Mouse (Mus musculus) neutrophil, adult 5-6 weeks (primary cell): ENCODE data around the gene Gch1. TPM values are rescaled to one million over a fixed set of nuclear protein-coding genes. Genes with fewer than 3 reads are reported as not detected.

Source experiments
- ATAC-seq: fragments of 151-379, 151-347 bp; 2 replicates; pipeline ENCODE4 v1.8.0; 2017; ENCODE audit warnings: mild to moderate bottlenecking, moderate TSS enrichment; ENCODE audit not compliant: insufficient number of reproducible peaks, poor library complexity, low FRiP score, severe bottlenecking; ENCODE audit errors: extremely low read depth
- total RNA-seq: library from RNA; stranded (forward); fragments of 200-1000 nt; gene quantifications from 2 replicates; pipeline ENCODE4 v1.2.3, GENCODE M21; 2017

The Gch1 gene
- total RNA-seq, 1 experiment from 2014 or later, result 12.8 TPM

DNA sequence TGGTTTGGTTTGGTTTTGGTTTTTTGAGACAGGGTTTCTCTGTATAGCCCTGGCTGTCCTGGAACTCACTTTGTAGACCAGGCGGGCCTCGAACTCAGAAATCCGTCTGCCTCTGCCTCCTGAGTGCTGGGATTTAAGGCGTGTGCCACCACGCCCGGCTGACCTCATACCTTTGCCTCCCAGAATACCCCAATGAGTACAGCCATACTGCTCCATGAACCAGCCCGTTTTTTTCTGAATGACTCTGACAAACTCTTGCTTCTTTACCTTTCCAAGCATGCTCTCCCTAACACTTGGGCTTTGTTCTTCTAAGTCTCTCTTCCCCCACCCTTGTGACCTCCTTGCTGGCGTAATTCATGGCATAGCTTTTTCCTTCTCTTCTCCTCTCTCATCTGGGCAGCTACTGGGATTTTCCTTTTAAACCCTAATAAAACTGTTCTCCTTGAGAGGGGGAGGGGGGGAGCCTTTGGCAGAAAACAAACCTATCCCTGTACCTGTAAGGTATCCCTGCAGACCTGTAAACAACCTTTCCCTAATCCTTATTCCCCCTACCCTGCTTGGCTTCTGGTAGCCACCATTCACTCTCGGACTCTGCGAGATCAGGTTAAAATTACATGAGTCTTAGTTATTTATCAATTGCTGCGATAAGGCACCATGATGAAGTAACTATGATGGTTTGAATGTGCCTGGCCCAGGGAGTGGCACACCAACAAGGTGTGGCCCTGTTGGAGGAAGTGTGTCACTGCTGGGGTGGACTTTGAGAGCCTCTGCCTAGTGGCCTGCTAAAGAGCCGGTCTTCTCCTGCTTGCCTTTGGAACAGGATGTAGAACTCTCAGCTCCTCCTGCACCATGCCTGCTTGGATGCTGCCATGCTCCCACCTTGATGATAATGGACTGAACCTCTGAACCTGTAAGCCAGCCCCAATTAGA, 19.6 kb upstream of the Gch1 start:
- ATAC-seq, result no peak

DNA sequence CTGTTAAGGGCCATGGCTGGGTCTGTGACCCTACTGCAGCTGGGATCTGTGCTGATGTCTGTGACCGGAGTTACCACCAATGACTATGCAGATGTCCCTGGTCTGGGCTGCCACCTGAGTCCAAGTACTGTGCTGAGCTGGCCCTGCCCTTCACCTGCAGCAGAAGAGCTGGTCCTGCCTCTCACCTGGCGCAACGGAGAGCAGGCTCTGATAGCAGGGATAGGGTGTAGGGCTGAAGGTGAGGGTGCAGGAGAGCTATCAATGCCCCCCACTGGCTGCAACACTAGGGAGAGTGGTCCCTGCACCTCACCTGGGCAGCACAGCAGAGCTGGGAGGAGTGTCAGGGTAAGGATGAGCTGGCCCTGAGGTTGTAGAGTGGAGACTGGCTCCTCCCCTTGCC, 17.4 kb upstream of the Gch1 start:
- 0 out of 2 replicates have a peak, but pooled peaks have one; percentile 6 for ATAC-seq

DNA sequence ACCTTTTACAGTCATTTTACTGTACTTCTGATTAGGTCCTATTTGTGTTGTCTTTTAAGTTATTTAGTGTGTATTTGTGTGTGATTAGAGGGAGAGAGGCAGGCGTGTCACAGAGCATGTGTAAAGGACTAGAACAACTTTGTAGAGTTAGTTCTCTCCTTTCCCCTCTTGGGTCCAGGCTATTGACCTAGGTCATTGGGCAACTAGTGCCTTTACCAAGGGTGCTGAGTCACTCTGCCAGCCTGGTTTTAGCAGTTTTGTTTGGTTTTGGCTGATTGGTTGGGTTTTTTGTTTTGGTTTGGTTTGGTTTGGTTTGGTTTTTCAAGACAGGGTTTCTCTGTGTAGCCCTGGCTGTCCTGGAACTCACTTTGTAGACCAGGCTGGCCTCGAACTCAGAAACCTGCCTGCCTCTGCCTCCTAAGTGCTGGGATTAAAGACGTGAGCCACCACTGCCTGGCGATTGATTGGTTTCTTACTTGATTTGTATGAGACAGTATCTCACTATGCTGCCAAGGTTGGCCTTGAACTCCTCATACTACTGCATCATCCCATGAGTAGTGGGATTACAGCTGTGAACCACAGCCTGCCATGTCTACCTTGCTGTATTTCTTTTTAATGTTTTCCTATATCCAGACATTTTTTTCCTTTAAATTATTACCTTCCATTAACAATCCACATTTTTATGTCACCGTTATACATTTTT, 16.2 kb upstream of the Gch1 start:
- no peak for ATAC-seq

DNA sequence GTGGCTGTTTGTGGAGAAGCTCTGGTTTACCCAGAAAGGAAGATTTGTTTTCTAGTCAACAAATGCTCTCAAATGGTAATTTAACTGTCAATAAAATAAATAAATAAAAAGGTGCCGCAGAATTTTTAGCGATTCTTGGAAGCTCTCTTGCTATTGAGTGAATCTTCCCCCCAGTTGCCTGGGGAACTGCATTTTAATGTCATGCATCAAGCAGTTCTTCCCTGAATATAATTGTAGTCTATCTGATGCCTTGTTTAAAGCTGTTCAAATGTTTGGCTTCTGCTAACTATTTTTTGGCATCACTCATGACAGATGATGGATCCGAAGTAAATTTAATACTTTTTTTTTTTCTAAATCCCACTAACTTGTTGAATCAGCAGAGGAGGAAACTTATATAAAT, 8.1 kb upstream of the Gch1 start:
- no peak for ATAC-seq

DNA sequence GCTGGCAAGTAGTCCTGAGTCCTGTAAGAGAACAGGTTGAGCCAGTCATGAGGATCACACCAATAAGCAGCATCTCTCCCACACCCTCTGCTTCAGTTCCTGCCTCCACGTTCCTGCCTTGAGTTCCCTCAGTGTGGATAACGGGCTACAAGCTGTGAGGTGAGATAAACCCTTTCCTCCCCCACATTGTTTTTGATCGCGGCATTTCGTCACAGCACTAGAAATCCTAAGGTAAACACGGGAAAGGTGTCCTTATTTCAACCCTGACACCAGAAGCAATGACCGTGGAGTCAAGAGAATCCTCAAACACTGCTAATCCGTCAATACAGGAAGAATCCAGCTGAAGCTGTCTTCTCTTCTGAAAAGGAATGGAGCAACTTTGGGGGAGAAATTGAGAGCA, 7.5 kb upstream of the Gch1 start:
- ATAC-seq, result no peak

DNA sequence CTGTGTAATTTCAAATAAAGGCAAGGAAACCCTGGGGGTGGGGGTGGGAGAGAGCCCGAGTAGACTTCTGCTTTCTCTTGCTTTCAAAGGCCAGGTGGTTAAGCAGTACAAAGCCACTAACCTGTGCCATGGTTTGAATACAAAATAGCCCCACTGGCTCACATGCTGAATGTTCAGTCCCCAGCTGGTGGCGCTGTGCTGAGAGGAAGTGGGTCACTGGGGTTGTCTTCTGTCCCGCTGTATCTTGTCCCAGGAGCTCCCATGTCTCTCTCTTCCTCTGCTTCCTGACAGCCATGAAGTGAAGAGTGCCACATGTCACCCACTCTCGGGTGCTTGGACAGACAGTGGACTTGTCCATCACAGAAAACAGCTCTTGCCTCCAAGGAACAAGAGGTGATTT, 4.9 kb upstream of the Gch1 start:
- peak; percentile 44; the same call in 1 of the 2 replicates for ATAC-seq

DNA sequence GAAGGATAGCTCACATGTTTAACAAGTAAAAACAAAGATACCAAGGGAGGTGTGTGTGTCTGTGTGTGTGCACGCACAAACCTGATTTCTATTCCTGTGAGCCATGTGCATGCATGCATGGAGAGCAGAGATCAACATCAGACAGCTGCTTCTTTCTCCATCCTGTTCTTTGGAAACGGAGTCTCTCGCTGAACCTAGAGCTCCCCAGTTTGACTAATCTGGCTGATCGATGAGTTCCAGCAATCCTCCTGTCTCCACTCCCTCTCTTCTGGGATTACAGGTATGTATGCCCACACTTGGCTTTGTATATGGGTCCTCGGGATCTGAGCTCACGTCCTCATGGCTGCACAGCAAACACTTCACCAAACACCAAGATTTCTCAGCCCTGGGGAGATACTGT, 4.3 kb upstream of the Gch1 start:
- no peak for ATAC-seq

DNA sequence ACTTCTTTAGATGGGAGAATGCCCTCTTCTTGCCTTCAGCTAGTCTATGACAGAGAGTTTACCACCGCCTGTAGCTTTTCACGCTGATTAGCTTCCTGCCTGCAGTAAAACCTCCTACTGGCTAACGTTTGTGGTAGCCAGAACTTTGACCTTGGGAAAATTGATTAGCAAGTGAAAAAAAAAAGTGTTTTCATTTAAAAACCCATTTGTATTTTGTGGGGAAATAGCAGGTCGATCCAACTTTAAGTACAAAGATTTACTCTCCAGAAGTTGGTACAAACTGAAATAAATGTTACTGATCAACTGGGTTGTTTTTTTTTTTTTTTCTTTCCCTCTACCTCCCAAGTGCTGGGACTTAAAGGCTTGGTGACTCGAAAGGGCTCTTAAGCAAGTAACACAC, 2.6 kb upstream of the Gch1 start:
- no peak for ATAC-seq

DNA sequence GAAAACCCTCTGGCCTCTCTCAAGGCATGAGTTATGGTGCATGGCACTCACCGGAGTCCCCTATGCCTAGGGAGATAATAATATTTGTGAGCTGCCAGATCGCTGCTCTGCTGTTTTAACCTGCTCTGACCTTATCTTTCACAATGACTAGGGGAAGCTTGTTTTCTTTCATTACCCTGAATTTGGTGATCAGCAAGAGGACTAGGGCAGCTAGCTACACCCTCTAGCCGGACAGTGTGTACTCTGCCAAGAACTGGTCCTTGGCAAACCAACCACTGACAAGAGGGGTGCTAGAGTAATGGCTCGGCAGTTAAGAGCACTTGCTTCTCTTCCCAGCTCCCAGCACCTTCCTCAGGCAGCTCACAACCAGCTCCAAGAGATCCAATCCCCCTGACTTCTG, 1.4 kb upstream of the Gch1 start:
- ATAC-seq, result no peak

DNA sequence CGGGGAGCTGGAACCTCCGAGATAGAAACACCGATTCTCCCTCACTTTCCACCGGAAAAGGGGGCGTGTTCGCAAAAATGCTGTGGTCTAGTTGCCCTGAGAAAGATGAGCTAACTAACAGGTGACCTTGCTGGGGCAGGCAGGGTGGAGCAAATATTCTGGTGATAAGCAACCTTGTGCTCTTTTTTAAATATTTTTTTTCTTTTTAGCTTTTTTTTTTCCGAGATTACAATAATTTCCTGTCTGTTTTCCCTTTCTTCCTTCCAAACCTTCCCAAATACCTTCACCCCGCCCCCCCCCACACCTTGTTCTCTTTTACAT, 382 bp upstream of the Gch1 start:
- ATAC-seq, result peak; percentile 36

DNA sequence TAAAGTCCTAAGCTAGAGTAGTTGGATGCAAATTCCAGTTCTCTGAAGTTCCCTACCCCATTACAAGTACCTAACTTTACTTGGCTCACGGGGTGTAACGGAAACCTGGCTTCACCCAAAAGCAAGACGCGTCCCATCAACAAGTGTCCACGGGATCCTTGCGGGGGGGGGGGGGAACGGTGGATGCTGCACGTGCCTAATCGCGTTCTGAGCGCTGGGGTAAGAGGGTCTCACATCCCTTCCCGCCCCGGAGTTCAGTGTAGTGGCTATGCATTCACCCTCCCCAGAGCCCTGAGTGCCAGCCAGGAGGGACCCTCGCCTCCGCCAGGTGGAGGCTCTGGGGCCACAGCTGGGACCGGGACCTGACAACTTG, 752 bp downstream of the Gch1 start:
- no peak for ATAC-seq

DNA sequence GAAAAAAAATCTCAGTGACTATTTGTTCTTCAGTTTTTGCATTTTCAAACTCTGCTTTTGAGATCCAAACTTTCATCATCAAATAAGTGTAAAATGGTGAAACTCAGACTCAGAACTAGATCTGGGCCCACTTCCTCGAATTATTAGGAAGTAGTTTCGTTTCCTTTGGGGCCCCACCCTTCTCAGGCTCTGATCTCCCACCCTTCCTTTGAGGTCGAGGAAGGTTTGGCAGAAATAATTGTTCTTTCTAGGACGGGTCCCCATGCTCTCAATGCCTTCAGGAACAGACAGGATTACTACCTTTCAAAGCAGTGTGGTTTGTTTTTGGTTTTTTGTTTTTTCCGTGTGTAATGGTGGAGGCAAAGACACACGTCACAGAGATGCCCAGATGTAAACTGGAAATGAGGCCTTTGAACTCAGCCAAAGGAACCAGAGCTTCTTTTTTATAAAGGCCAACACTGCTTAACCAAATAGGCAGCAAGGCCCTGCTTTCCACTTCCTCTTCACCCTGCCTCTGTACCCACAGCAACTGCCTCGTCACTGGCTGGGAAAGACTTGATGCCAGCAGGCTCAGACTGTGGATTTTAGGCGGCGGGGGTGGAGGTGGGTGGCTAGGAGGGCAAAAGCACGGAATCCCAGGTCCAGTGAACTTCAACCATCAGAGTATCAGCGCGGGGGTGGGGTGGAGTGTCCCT, 1.4 kb downstream of the Gch1 start:
- peak; percentile 67 for ATAC-seq

DNA sequence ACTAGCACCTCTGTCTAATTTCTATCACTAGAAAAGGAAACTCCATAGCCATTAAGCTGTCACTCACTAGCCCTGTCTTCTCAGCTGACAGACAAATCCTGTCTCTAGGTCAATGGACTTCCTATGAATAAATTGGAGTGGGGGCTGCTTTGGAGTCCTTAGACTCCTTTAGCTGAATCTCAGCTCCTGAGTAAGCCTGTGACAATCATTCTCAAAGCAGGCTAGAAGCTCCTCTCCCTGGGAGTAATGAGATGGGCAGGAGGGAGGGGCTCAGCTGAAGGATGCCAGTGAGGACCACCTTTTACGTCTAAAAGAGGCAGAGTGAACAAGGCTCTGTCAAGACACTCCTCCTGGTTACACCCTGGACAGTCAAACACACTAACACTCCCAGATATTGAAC, 2.0 kb downstream of the Gch1 start:
- no peak for ATAC-seq

DNA sequence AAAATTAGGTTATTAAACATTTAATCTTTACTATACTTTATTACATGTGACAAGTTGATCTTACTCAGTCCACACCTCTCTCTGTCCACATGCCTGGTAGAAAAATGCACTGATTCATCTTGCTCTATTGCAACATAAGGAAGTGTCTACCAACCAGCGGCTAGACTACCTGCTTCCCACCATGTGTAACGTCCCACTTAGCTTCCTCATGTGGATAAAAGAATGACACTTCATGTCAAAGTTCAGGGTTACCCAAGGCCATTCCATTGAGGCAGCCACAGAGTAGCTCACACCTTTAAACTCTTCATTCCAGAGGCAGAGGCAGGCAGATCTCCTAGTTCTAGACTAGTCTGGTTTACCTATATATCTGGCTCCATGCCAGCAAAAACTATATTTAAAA, 2.7 kb downstream of the Gch1 start:
- ATAC-seq, result peak; percentile 36; the same call in 1 of the 2 replicates

DNA sequence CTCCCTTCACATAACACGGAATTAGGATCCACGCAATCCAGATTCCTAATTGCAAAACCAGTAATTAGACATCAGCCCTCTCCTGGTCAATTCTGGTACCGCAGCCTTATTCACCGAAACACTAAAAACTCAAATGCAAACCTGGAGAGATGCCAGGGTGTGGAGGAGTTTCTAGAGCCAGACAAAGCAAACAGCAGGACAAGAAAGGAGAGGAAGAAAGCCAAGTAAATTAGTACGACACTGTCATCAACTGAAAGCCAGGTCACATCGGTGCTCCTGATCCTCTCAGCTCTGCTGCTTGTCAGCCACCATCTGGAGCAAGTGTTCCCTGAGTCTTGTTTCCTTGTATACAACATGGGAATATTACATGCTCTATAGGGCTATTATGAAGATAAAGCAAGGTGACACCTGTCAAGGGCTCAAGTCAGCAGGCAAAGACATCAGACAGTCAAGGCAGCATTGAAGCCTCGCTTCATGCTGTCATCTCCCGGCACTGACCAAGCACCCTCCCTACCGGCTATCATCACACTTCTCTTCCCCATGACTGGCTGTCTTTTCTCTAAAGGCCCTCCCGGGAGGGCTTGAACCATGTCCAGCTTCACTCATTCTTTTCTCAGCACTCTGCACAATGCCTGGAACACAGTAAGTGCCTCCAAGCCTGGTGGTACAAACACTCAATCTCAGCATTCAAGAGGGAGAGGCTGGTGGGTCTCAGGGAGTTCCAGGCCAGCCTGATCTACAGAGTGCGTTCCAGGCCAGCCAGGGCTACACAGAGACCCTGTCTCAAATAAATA, 7.5 kb downstream of the Gch1 start:
- ATAC-seq, result peak; percentile 44; the same call in 1 of the 2 replicates

DNA sequence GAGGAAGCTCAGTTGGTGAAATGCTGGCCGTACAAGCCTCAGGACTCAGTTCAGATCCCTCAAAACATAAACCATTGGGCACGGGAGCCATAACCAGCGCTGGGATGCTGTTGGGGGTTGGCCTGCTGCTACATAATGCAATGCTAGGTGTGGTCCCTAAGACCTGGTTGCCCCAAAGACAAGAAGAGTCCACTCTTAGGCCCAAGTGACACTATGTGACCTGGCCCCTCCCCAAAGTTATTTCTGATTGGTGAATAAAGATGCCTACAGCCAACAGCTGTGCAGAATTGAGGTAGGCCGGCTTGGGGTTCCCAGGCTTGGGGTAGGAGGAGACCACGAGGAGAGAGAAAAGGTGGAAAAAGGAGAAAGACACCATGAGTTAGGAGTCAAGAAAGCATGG, 10.4 kb downstream of the Gch1 start:
- ATAC-seq, result no peak

DNA sequence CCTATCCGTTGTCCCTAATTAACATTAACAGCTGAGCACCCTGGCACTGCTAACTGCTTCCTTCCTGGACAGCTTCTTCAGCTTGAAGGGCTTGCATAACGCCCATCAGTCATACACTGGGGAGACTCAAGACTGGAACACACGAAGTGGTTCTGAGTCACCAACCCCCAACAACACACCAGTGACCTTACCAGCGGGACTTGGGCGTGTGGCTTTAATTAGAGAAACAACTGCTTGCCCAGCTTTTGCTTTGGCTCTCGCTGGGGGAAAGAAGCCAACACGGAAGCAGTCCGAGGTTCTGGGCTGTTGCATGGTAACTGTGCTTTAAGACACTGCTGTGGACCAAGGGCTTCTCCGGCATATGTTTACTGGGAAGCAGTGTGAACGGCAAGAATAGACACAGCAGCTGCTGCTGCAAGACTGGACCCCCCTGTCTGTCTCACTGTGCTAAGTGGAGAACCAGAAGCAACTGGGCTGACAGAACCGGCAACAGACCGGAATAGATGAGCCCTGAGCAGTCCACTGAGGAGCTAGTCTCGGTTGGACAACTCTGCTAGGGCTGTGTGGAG, 11.3 kb downstream of the Gch1 start:
- 0 out of 2 replicates have a peak, but pooled peaks have one; percentile 24 for ATAC-seq

DNA sequence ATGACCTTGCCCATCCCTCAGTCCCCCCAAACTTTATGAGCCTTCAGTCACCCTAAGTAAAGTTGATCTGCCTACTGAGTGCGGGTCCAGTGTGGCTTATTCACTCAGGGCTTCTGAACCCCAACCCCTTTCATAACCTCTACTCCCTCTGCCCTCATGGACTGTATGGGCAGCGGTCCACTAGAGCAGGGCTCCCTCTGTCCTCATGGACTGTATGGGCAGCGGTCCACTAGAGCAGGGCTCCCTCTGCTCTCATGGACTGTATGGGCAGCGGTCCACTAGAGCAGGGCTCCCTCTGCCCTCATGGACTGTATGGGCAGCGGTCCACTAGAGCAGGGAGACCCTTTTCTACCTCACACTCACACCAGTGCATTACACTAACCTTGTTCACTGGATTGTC, 13.0 kb downstream of the Gch1 start:
- no peak for ATAC-seq

DNA sequence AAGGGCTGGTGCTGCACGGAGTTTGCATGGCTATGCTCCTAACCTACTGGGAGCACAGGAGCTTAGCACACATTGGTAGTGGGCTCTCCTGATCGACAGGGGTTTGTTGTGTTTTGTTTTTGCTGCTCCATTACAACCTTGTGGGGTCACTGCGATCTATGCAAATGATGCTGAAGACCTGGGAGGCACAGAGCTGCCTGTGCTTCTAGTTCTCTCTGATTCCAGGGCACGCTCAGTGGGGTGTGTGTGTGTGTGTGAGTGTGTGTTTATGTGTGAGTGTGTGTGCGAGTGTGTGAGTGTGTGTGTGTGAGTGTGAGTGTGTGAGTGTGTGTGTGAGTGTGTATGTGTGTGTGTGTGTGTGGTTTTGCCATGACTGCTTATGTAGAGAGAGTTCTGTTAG, 14.1 kb downstream of the Gch1 start:
- ATAC-seq, result no peak
